Mouse (Mus musculus) kidney, postnatal 36 days (tissue): Measurements from ENCODE around the gene Clcn5.

Experiments used
- DNase-seq, 2 experiments: peaks; one replicate each; pipeline ENCODE4 v3.0.0; 2021 to 2022; ENCODE audit warnings: mixed read lengths in 2 of 2

Gene Clcn5

GRCm38 (mm10) chrX:7190816-7191215 is 128.3 kb downstream of the Clcn5 start:
- no peak for DNase-seq

GRCm38 (mm10) chrX:7188311-7188807 is 130.8 kb downstream of the Clcn5 start:
- peak; percentile 68 to 72 for DNase-seq

DNA sequence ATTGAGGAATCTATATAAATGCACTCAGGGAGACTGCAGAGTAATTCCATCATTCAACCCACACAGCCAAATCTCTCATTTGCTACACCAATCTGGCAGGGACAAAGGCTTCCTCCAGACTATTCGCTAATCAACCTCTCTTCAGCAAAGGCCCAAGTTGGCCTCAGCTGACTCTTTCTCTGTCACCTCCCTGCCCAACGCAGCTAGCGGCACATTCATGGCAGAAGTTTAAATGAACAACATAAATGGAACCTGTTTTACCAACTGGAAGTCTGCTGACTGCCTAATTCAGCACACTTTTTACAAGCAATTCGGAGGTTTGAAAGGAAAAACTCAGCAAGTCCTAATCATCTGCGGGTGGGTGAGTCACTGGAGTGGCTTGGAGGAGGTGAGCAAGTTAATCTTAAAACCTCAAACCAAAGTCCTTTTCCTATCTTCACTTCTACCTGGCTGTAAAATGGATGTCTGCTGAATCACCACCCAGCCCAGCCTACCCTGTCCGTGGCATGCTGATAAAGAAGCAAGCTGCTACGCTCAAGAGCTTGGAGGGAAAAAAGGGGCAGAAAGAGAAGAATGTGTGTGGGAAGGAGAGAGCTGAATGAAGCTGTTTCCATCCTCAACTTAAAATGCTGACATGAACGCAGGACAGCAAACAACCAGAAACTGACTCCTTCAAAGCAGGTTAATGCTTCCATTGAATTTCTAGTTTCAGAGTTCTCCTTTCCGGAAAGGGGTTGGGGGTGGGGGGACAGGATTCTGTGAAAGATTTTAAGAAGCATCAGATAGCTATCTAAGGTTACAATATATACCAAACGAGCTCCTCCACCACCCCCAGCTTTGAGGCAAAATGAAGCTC is 131.5 kb downstream of the Clcn5 start:
- peak; percentile 22 to 25 for DNase-seq

GRCm38 (mm10) chrX:7170156-7170555 is 149.0 kb downstream of the Clcn5 start:
- no peak for DNase-seq

- no peak for DNase-seq
These were observed 150.4 kb downstream of the Clcn5 start for GRCm38 (mm10) chrX:7168799-7169198.

DNA sequence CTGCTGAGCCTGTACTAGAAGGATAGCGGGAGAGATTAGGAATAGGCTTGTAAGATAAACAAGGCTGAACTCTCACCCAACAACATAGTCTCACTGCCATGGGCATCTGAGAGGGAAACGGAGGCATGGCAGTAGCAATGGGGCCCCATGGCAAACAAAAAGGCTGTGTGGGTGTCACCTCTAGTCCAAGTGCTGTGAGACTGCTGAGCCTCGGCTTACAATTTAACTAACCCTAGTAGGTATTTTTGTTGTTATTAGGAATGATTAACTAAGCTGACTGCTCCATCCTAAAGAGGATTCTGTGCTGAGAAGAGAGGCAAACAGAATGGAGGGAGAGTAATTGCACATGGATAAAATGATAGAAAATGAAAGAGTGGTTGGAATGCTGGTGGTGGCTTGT is 161.2 kb downstream of the Clcn5 start:
- peak; percentile 19 to 39 for DNase-seq

DNA sequence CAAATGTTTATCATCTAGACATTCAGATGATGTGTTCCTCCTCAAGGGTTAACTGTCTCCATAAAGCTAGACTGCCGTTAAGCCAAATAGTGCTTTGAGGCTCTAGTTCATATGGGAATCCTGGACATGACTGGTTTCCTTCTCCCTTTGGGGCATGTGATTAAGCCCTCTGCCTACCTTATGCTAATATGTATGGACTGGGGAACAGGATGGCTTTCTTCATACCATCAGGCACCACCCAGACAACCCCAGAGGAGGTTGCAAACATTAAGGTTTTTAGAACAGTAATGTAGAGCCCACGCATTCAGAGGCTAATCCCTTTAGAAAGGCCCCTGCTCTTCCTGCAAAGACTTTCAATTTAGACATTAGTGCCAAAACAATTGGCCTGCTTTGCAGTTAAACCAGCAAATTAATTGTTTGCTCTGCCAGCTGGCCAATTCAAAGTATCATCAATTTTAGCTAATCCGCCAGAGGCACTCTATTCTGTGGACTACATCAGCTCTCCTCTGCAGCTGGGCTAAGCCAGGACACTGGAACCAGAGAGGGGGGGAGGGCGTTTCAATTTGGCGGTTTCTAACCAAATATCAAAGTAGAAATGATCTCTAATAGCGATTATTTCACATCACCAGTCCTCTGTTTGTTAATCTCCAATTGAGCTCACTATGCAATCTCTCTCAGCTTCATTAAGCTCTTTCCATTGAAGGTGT is 163.0 kb downstream of the Clcn5 start:
- DNase-seq = no peak

DNA sequence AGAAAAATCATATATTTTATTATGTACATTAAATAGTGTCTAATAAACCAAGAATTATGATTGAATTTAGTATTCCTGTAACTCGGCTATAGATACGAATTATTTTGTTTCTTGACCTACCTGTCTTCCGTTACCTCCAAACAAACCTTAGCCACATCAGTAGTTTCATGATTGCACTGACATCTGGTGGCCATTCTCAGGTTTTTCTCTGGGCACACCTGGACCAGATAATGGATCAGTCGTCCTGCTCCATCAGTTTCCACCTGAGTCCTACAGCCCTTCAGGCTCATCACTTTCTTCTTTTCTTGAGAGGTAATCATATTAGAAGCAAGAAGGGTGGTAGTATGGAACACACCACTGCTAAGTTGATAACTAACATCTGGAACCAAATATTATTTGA is 169.0 kb downstream of the Clcn5 start:
- peak; percentile 10 to 21 for DNase-seq

DNA sequence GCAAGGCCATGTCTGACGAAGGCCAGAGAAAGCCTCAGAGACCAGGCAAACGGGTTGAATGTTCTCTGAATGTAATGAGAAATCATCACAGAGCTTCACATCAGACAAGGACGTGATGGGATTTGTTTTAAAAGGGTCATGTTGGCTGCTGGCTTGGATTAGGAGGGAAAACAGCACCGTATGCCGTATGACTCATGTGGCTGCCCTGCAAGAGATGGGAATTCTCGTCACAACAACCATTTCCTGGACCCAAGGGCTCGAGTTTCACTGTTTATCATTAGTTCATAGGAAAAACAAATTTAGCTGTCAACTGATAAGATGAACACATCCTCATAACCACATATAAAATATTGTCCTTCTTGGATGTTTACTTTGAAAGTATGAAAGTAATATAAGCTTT is 173.0 kb downstream of the Clcn5 start:
- DNase-seq = no peak

DNA sequence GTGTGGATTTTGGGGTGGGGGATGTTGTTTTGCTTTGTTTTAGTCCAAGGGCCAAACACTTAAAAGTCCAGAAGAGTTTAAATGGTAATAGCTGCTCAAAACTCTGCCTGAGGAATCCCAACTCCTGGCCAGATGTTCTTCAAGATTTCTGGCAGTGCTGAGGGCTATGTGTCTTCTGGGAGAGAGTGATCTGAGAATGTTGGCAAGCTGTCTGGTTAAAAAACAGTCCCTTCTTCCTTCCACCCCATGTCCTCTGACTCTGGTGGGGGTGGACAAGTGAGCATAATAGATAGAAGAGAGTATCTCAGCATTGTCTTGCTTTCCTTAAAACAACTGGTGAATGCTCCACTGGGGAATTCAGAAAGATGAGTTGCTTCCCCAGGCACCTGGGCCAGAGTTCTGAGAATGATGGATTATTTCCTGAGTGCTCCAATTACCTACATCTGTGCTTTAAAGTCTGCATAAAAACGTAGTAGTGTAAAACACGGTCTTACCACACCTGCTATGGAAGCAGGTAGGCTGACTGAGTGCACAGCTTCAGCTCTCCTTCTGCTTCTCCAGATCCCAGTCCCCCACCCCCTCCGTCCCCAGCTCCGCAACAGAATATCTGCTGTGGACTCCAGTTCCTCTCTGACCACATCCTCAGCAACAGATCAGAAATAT is 197.4 kb downstream of the Clcn5 start:
- DNase-seq = no peak

- no peak for DNase-seq
These were observed 204.3 kb downstream of the Clcn5 start for GRCm38 (mm10) chrX:7114885-7115284.
